Comparison of ENCODE assay signal across 15 mouse cellular contexts in the genomic region with DNA sequence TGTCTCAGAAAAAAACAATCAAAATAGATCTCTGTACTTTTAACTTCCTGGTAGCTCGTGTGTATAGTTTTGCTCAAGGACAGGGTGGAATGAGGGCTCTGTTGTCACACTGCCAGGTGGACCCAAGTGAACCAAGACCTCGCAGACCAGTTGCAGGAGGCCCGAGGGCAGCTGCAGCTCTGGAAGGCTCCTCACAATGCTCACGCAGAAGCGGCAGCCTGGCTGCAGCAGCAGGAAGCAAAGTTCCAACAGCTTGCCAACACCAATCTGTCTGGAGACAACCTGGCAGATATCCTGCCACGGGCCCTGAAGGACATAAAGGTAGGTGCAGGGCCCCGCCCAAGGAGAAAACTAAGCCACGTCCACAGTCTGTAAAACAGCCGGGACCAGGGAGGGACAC.
DNase-seq lines count a peak whose midpoint lies in the region.
"Had no signal": no experiment of that assay in that cellular context is flagged by ENCODE, and none has a peak within 500 bp of the region (broad histone marks: within the 10 kb centered on the region; RNA-seq: fewer than 3 reads in every experiment).

No protein-coding gene starts in this region.

- WGBS in large intestine, adult 2 months = 32% methylated on average over 9 of the region's 9 CpGs

- peak; percentile 14 for DNase-seq in ovary, postnatal 36 days (ENCODE audit: low spot score)
- no peak for DNase-seq in ovary, adult 18-20 months (ENCODE audit: low spot score)
- peak; percentile 34 for DNase-seq in kidney, adult 9 months
- DNase-seq in large intestine, adult 2 months (ENCODE audit: low read depth, low spot score) = peak; percentile 75
- no peak for DNase-seq in adrenal gland, postnatal 10 days
- no peak for DNase-seq in urinary bladder, adult 2 months (ENCODE audit: low spot score)
- DNase-seq: adrenal gland, adult 8-10 months; B cell, adult 2 months; cerebellum, adult 8-10 months; cerebellum, postnatal 36 days; gastrocnemius, postnatal 36 days; heart, adult 18-20 months; right cerebral cortex, adult 18-20 months; thymus, adult 2 months; thymus, postnatal 36 days had no signal

Comparison
In these comparisons a context has a peak if more than half of its experiments do, and no peak if none do; other contexts are left out.
1. DNase-seq: peak in ovary, postnatal 36 days (single experiment), kidney, adult 9 months (single experiment) and large intestine, adult 2 months (single experiment); none in ovary, adult 18-20 months (single experiment), adrenal gland, postnatal 10 days (single experiment) and urinary bladder, adult 2 months (single experiment).